Mouse (Mus musculus): ENCODE results near the gene Trir. TPM values are rescaled to one million over a fixed set of nuclear protein-coding genes. Genes with fewer than 3 reads are reported as not detected.

The Trir gene
- total RNA-seq, 2 experiments from 2014 or later, result 151 to 155 TPM

Small RNA genes within 50 kb of the gene (microRNA-seq; reads per million reads assigned to microRNA genes)
- 7.1 to 11.6 reads per million in 2 experiments for gene Mir7070

Other genes with a start within 250 kb of the Trir start
- 100 to 1,000 TPM; 607 to 678 TPM for gene Nfix, start 226.5 kb upstream of the Trir start, total RNA-seq (2021)
- 1 to 10 TPM; 6.7 to 7.4 TPM for gene Dand5, start 204.0 kb upstream of the Trir start, total RNA-seq (2021)
- gene Gadd45gip1, start 195.3 kb upstream of the Trir start, total RNA-seq (2021), result 10 to 100 TPM; 18.6 to 19.8 TPM
- 10 to 100 TPM; 55.5 to 64.9 TPM for gene Rad23a, start 186.2 kb upstream of the Trir start, total RNA-seq (2021)
- 100 to 1,000 TPM; 444 to 464 TPM for gene Calr, start 179.9 kb upstream of the Trir start, total RNA-seq (2021)
- 10 to 100 TPM; 63.2 to 65.0 TPM for gene Farsa, start 169.8 kb upstream of the Trir start, total RNA-seq (2021)
- gene Syce2, start 154.7 kb upstream of the Trir start, total RNA-seq (2021), result 10 to 100 TPM; 33.5 to 39.1 TPM
- gene Gcdh, start 132.9 kb upstream of the Trir start, total RNA-seq (2021), result 10 to 100 TPM; 31.5 to 33.0 TPM
- not detected for gene Klf1, start 124.9 kb upstream of the Trir start, total RNA-seq (2021)
- gene Dnase2a, start 118.3 kb upstream of the Trir start, total RNA-seq (2021), result 1 to 10 TPM; 4.2 to 5.2 TPM
- 100 to 1,000 TPM; 162 to 169 TPM for gene Mast1, start 89.5 kb upstream of the Trir start, total RNA-seq (2021)
- gene Rtbdn, start 79.8 kb upstream of the Trir start, total RNA-seq (2021), result 1 to 10 TPM; 3.1 to 3.6 TPM
- gene Gm49661, start 57.4 kb upstream of the Trir start, total RNA-seq (2021), result not detected
- 100 to 1,000 TPM; 492 to 505 TPM for gene Prdx2, start 57.2 kb upstream of the Trir start, total RNA-seq (2021)
- gene Rnaseh2a, start 57.1 kb upstream of the Trir start, total RNA-seq (2021), result 10 to 100 TPM; 36.8 to 44.3 TPM
- gene Junb, start 48.1 kb upstream of the Trir start, total RNA-seq (2021), result 10 to 100 TPM; 33.7 to 34.2 TPM
- 10 to 100 TPM; 14.5 to 15.1 TPM for gene Hook2, start 36.2 kb upstream of the Trir start, total RNA-seq (2021)
- gene Best2, start 12.3 kb upstream of the Trir start, total RNA-seq (2021), result not detected
- gene Asna1, start 1.5 kb upstream of the Trir start, total RNA-seq (2021), result 100 to 1,000 TPM; 110 to 119 TPM
- 100 to 1,000 TPM; 125 to 160 TPM for gene Tnpo2, start 10.1 kb downstream of the Trir start, total RNA-seq (2021)
- 10 to 100 TPM; 55.4 to 64.6 TPM for gene Fbxw9, start 33.2 kb downstream of the Trir start, total RNA-seq (2021)
- not detected for gene Gm5741, start 41.2 kb downstream of the Trir start, total RNA-seq (2021)
- 10 to 100 TPM; 59.9 to 72.1 TPM for gene Dhps, start 44.9 kb downstream of the Trir start, total RNA-seq (2021)
- 10 to 100 TPM; 60.8 to 61.8 TPM for gene Wdr83os, start 53.9 kb downstream of the Trir start, total RNA-seq (2021)
- gene Wdr83, start 54.5 kb downstream of the Trir start, total RNA-seq (2021), result 10 to 100 TPM; 26.5 to 30.8 TPM
- gene Man2b1, start 56.4 kb downstream of the Trir start, total RNA-seq (2021), result 10 to 100 TPM; 32.7 to 40.1 TPM
- gene Zfp791, start 96.3 kb downstream of the Trir start, total RNA-seq (2021), result 1 to 10 TPM; 5.1 to 5.3 TPM
- gene Cks1brt, start 125.1 kb downstream of the Trir start, total RNA-seq (2021), result not detected
- gene Olfr371, start 199.2 kb downstream of the Trir start, total RNA-seq (2021), result not detected